Mouse (Mus musculus): ENCODE results near the gene Tmsb10.

GRCm38 (mm10) chr6:72952967-72953366 lies 5.6 kb downstream of the Tmsb10 start:
- no peak for TF ChIP-seq POLR2A (IDR thresholded peaks at IDR 0.05; ENCODE audit: borderline replicate concordance, extremely low read depth, insufficient read depth, insufficient read length, poor library complexity, severe bottlenecking)
- TF ChIP-seq CTCF (IDR thresholded peaks at IDR 0.05; ENCODE audit: borderline replicate concordance, extremely low read depth, insufficient read depth, insufficient read length) = no peak
